Mouse (Mus musculus) gastrocnemius, adult 2 months (tissue): ENCODE measurements around the gene Dnaja4. TPM values are rescaled to one million over a fixed set of nuclear protein-coding genes. Genes with fewer than 3 reads are reported as not detected.
A peak's percentile ranks its signal among the peaks of the same experiment; 100 is the strongest.

ENCODE experiments used
- DNase-seq: peaks from one replicate; pipeline ENCODE4 v3.0.0; 2022
- H3K27ac ChIP-seq: fragments of 200-600 bp; 2 replicates; pipeline ENCODE4 v1.8.1; 2022; ENCODE audit warnings: mild to moderate bottlenecking
- H3K4me3 ChIP-seq: fragments of 200-600 bp; 2 replicates; pipeline ENCODE4 v1.8.1; 2022; ENCODE audit warnings: mild to moderate bottlenecking, moderate library complexity
- CTCF ChIP-seq: fragments of 200-600 bp; IDR thresholded peaks from 2 replicates; pipeline ENCODE4 v1.8.1; 2022; ENCODE audit warnings: antibody characterized with exemption, mild to moderate bottlenecking, moderate library complexity
- intact Hi-C: fragments of 180-260 bp; cut with DNase I; formaldehyde crosslinking; loops from one replicate; pipeline ENCODE4 v1.15.1; 2025
- long read RNA-seq, 2 experiments: library from polyadenylated mRNA; stranded (forward); transcript quantifications; one replicate each; pipeline ENCODE4 v2.0.0; 2021
- total RNA-seq, 2 experiments: library from RNA; stranded (reverse); gene quantifications; 2 replicates each; pipeline ENCODE4 v1.2.3; 2021

Gene Dnaja4
- total RNA-seq, result 10 to 100 TPM; 43.5 to 87.0 TPM
- long read RNA-seq, experiment 1, transcript Dnaja4-201 (7 exons, 3,003 nt), result major isoform, 302 of 337 reads
- long read RNA-seq, experiment 1, partial matches to known transcripts, result 8 of 337 reads
- long read RNA-seq, experiment 1, other reads (novel, unspliced or antisense), result 26 of 337 reads
- long read RNA-seq, experiment 2, transcript Dnaja4-201 (7 exons, 3,003 nt), result major isoform, 174 of 189 reads
- long read RNA-seq, experiment 2, partial matches to known transcripts, result 11 of 189 reads
- long read RNA-seq, experiment 2, other reads (novel, unspliced or antisense), result 4 of 189 reads

- intact Hi-C loops, result no loop called here
- H3K27ac ChIP-seq, result peak within 1 kb of the TSS; percentile 90
- DNase-seq, result no peak
- H3K4me3 ChIP-seq, result peak within 1 kb of the TSS; percentile 91
- no peak for TF ChIP-seq CTCF
Measured at GRCm38 (mm10) chr9:54698318-54699086, at the start of gene Dnaja4. Dnaja4 (plus strand) TSS chr9:54698873.

DNA sequence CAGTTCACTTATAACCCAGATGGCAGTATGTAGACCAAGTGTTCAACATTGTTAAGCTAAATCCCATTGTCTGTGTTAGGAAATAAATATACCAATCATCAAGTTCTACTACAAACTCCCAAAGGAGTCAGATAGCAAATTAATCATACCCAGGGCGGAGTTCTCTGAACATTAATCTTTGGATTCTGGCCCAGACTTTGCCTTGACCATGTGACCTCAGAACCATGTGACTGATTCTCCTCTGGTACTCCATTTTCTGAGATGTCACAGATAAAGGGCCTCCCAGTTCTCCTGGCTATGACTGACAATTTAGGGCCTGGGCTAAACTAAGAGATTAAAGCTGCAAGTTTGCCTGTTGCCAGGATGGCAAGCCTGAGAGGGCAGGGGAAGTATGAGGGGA is 49.3 kb upstream of the Dnaja4 start:
- DNase-seq, result no peak
- TF ChIP-seq CTCF, result no peak
- no peak overlapping the region for H3K4me3 ChIP-seq
- intact Hi-C loops, result no loop called here
- H3K27ac ChIP-seq, result no peak overlapping the region

DNA sequence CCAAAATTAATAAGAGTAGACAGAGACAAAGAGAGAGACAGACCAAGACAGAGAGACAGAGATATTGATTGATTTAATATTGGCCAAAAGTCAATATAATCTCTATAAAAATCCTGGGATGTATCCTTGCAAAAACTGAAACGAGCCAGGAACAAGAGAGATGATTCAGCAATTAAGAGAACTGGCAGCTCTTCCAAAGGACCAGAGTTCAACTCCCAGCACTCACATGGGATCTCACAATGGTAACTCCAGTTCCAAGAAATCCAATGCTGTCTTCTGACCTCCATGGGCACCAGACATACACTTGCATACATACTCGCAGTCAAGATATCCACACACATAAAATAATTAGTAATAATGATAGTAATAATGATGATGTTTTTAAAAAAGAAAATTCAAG is 45.9 kb upstream of the Dnaja4 start:
- H3K27ac ChIP-seq, result no peak overlapping the region
- DNase-seq, result no peak
- intact Hi-C loops, result no loop called here
- no peak for TF ChIP-seq CTCF
- H3K4me3 ChIP-seq, result no peak overlapping the region

DNA sequence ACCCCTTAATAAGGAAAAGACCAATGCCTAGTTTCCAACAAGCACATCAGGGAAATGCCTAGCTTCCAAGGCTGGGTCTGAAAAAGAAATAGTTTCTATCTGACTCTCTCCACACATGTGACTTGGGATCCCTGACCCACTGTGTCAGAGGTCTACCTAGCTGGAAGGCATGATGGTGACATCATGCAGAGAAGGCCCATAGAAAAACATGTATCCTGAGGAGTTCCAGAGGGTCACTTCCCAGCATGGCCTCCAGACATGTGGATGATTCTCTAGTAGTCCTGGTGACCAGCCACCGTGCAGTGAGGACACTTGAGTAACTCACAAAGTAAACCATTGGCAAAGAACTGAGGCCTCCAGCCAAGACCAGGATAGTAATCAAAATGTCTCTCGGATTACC is 42.8 kb upstream of the Dnaja4 start:
- Histone ChIP-seq H3K4me3 (no peak overlapping the region), H3K27ac (no peak overlapping the region)
- no peak for DNase-seq
- intact Hi-C loops, result no loop called here
- no peak for TF ChIP-seq CTCF

DNA sequence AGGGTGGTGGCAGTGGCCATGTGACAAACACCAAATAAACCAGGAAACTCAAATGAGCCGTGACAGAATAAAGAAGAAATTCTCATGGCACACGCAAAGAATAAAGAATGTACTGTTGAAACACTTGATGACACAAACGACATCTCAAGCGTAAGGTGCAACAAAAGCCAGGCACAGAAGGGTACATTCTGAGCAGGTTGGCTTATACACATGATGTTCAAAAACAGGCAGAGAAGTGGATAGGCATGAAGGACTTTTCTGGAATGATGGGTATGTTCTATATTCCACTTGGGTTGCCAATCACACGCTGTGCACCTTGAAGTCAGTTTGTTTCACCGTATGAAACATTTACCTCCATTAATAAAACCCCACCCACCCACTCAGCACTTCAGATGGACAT is 42.3 kb upstream of the Dnaja4 start:
- TF ChIP-seq CTCF, result no peak
- Histone ChIP-seq H3K27ac (no peak overlapping the region), H3K4me3 (no peak overlapping the region)
- intact Hi-C loops, result no loop called here
- no peak for DNase-seq

- DNase-seq, result no peak
- no peak overlapping the region for H3K4me3 ChIP-seq
- TF ChIP-seq CTCF, result no peak
- intact Hi-C loops, result no loop called here
- no peak overlapping the region for H3K27ac ChIP-seq
Measured at GRCm38 (mm10) chr9:54658773-54659172, 39.9 kb upstream of the Dnaja4 start.

- intact Hi-C loops, result no loop called here
Measured at GRCm38 (mm10) chr9:54661605-54662377, 36.9 kb upstream of the Dnaja4 start, which contains the start of gene Acsbg1. Acsbg1 (minus strand) TSS chr9:54661870.

DNA sequence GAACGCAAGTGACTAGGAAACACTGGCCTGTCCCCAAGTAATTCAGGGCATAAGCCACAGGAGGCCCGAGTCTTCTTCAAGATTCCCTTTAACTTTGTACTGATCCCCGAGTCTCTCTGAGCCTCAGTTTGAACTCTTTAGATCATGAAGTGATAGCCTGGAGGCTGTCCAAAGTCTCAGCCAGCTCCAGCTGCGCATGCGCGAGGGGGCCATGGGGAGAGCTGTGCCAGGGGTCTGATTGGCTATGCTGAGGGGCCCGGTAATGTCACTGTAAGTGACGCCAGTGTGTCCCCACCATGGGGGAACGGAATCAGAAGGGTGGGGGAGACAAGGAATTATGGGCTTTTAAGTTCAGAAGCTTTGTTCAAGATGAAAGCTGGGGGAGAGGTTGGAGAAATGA is 34.3 kb upstream of the Dnaja4 start:
- no peak for DNase-seq
- Histone ChIP-seq H3K27ac (no peak overlapping the region), H3K4me3 (no peak overlapping the region)
- no peak for TF ChIP-seq CTCF
- intact Hi-C loops, result no loop called here

More at GRCm38 (mm10) chr9:54661605-54662377, 36.9 kb upstream of the Dnaja4 start, which contains the start of gene Acsbg1:
- Histone ChIP-seq H3K4me3 (no peak within 1 kb of the TSS), H3K27ac (no peak within 1 kb of the TSS)
- TF ChIP-seq CTCF, result no peak
- DNase-seq, result no peak

GRCm38 (mm10) chr9:54666116-54666515 is 32.6 kb upstream of the Dnaja4 start:
- intact Hi-C loops, result no loop called here
- TF ChIP-seq CTCF, result no peak

DNA sequence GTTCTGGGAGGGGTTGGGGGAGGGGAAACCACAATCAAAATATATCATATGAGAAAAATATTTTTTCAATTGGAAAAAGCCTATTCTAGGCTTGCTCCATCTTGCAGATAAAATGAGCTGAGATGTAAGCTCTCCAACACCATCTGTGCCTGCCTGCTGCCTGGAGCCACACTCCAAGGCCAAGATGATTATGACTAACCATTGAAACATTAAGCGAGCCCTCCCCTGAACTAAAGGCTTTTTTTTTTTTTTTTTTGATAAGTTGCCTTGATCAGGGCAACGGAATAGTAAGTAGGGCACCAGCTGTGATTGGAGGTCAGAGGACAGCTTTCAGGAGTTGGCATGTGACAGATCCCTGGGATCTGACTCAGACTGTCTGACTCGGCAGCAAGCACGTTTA is 30.2 kb upstream of the Dnaja4 start:
- Histone ChIP-seq H3K27ac (no peak overlapping the region), H3K4me3 (no peak overlapping the region)
- DNase-seq, result no peak
- no peak for TF ChIP-seq CTCF
- intact Hi-C loops, result no loop called here

More at GRCm38 (mm10) chr9:54666116-54666515, 32.6 kb upstream of the Dnaja4 start:
- Histone ChIP-seq H3K4me3 (no peak overlapping the region), H3K27ac (no peak overlapping the region)
- no peak for DNase-seq

- TF ChIP-seq CTCF, result no peak
- no peak for DNase-seq
- intact Hi-C loops, result no loop called here
- Histone ChIP-seq H3K27ac (no peak overlapping the region), H3K4me3 (no peak overlapping the region)
Measured at GRCm38 (mm10) chr9:54671962-54672361, 26.7 kb upstream of the Dnaja4 start.

- intact Hi-C loops, result no loop called here
- no peak for DNase-seq
- Histone ChIP-seq H3K4me3 (no peak overlapping the region), H3K27ac (no peak overlapping the region)
- TF ChIP-seq CTCF, result no peak
Measured at GRCm38 (mm10) chr9:54673887-54674286, 24.8 kb upstream of the Dnaja4 start.
